Mouse (Mus musculus): ENCODE measurements around the gene Irf8.

DNA sequence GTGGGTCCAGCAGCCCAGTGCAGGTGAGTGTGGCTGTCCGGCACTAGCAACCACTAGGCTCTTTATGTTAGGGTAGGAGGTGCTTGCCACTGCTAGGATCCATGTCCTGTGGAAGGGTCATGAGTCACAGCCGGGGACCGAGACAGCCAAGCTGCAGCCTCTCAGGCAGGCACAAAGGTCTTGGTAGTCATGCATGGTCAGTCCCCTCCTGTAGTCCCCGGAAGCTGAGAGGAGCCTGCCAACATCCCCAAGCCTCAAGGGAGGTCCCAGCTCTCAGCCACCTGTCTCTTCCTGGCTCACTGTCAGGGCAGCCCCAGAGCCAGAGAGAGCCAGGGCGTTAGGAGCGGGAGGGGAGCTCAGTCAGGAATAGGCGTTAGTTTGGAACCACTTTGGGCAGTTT, 11.1 kb downstream of the Irf8 start:
- TF ChIP-seq CTCF (IDR thresholded peaks at IDR 0.05 in 2 of 3, conservative IDR thresholded peaks at IDR 0.05 in 1 of 3; ENCODE audit: control insufficient read depth in 1 of 3, insufficient read depth in 1 of 3, low read depth in 2 of 3, low read length in 3 of 3, poor library complexity in 1 of 3, severe bottlenecking in 1 of 3) (no peak), POLR2A (IDR thresholded peaks at IDR 0.05; ENCODE audit: control insufficient read depth in 1 of 2, insufficient read depth in 1 of 2, low read depth in 1 of 2, low read length in 2 of 2, poor library complexity in 1 of 2) (no peak), GATA1 (IDR thresholded peaks at IDR 0.05; ENCODE audit: low read depth, low read length) (no peak), MAFK (IDR thresholded peaks at IDR 0.05; ENCODE audit: borderline replicate concordance, low read depth, low read length) (no peak), RAD21 (IDR thresholded peaks at IDR 0.05; ENCODE audit: low read depth, low read length) (no peak)

Measured in MEL (cell line).